Mouse (Mus musculus) kidney, postnatal 25 days (tissue): ENCODE data around the gene Gdf5.
"Not testable (repeated sequence)": the region's sequence is repeated elsewhere in the genome, so short reads cannot be mapped to it uniquely, and the experiment has no call there.

ENCODE experiments used
- DNase-seq, 2 experiments: peaks; one replicate each; pipeline ENCODE4 v3.0.0; 2021; ENCODE audit warnings: mixed read lengths in 2 of 2

The Gdf5 gene

DNA sequence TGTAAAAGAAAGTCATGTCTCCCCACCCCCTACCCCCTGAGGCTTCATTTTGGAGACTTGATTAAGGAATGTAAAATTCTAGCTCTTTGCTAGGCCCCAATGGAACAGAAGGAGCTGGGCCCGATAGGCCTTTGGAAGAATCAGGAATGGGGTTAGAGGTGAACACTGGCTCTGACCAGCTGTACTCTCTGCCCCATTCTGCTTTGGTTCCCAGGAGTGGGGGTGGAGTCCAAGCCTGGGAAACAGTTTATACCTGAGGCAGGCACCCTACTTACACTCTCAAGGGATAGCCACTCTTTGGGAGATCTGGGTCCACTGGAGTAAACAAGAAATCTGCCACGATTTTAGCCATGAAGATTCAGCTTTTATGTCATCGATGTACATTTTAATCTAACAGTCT, 4.5 kb downstream of the Gdf5 start, which contains the start of gene Gm15557:
Gene Gm15557 (plus strand): TSS at position 48 of the 400 bp plus-strand sequence.
- DNase-seq, result no peak

DNA sequence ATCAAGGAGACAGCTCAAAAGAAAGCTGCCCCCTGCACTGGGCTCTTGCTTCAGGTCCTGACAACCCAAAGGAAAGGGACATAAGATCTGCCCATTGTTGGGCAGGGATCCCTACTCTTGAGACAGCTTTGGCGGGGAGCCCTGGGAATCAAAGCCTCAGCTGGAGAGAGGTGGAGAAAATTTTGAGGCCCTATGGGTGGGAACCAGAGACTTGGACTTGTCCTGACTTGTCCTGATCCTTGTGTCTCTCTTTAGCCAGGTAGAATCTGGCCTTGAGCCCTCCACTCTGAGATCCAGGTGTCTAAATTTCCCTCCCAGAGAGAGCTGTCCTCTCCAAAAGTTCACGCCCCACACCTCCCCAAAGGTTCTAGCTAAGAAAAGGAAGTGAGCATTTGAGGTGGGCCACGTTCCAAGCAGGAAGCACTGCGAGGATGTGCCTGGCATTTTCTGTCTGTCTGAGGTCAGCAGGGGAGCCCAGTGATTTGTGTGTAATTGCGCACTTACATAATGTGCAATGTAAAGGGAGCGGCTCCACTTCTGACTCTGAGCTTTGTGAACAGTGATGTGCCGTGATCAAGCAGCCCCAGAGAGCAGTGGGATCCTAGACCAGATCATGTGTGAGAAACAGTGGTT, 5.2 kb downstream of the Gdf5 start:
- DNase-seq, result peak in 1 of 2 experiments; percentile 8

DNA sequence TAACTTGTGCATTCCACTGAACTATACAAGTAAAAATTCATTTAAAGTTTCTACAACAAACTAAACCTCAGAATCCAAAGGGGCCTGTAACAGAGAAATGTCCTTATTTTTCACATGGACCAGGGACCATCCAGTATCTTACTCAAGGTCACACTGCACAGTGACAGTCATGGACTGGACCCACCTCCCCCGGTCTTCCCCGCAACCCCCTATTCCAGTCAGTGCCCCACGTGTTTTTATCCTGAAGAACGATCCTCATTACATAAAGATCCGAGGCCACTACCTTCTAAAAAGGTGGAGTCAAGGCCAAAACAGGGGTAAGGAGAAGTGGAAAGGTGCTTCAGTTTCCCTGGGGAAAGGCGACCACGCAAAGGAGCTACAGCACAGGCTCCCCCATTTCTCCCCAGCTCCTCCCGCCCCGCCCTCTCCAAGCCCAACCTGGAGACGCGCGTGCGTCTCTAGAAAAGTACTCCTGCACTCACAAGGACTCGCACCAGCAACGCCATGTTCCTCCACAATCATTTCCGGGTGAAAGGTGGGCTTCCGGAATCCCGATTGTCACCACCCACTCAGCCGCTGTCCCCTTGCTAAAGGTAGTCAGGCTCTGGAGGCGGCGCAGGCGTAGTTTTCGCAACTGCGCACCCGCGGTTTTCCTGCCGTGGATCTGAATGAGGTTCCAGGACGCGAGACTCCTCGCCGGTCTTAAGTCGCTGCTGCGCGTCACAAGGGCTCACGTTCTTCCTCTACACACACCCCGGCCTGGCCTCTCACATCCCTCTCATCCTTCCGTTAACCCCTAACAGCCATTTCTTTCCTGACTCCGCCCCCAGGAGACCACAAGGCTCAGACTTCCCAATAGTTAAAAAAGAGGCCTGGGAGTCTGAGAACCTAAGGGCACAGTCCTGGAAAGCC, 15.4 kb downstream of the Gdf5 start, which contains the start of gene Uqcc1:
Gene Uqcc1 (minus strand): TSS at position 780 of the 912 bp plus-strand sequence.
- peak; percentile 97 for DNase-seq

DNA sequence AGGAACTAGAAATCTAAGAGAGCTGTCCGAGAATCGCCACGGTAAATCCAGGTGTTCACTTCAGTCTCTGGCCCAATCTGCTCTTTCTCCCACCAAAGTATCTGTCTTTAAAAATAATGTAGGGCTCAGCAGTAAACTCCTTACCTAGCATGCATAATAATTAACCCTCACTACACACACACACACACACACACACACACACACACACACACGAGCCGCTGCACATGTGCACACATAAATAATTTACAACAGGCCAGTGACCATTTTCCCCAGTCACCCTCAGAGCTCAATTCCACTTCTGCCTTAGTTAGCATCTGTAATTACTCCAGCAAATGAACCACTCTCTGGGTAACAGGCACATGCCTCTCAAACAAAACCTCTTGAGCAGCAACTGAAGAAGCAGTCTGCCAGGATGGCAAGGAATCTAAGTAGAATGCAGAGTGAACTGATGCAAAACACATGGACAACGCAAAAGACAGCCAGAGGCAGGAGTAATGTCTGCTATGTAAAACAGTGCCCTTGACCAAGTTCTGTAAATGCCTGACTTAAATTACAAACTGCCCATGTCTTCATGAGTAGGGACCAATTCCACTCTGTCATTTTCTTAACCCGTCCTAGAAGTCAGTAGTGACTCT, 16.3 kb downstream of the Gdf5 start:
- DNase-seq, result peak; percentile 46 to 70

DNA sequence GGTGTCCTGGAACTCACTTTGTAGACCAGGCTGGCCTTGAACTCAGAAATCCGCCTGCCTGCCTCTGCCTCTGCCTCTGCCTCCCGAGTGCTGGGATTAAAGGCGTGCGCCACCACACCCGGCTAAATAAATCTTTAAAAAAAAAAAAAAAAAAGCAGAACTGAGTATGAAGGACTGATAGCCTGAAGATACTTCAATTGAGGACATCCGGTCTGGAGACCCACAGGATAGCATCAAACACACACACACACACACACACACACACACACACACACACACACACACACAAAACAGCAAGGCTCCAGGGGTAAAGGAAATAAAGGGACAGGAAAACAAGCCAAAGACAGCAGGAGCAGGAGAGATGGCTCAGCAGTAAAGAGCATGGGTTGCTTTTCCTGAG, 20.0 kb downstream of the Gdf5 start:
- not testable (repeated sequence) for DNase-seq

DNA sequence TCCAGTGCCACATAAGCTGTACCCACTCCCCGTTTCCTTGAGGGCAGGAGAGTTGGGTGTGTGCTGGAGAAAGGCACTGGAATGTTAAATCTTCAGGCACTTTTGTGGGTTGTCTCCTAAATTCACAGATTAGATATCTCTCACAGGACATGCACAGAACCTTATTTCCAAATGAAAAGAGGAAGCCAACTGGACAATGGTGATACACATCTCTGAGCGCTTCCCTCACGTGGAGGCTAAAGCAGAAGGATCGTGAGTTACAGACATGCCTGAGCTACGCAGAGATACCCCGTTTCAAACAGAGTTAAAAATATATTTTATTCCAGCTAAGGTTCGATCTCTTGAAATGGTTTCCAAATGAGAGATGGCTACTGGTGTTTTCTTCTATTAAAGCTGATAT, 22.0 kb downstream of the Gdf5 start:
- DNase-seq, result no peak

DNA sequence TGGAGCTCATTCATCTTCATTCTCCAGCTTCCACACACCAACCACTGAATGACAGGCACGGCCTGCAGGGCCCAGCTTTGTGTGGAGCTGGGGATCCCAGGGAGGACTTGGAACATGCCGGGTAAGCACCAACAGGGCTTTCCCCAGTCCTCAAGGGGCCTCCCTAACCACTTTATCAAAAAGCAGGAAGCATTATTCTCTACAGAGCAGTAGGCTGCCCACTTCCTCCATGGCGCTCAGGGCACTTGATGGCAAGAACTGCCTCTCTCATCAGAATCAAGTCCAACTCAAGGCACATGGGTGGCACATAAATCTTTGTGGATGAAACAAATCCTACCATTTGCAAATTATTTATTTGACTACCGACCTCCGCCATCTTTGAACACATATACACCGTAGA, 30.5 kb downstream of the Gdf5 start:
- no peak for DNase-seq

DNA sequence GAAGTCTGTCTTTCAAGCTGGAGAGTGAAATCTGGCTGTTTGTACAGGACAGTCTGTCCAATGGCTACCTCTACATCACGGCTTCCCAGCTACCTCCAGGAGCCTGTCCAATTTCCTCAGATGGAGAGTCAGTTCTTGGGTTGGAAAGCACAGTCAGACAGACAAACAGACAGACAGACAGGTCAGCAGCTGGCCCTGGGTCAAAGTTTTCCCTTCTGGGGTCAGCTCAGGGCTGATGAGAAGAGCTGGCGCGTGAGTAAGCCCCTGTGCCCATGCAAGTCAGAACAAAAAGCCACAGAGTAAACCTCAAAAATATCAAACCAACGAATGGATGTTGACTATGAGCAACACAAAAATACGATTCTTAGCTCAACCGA, 41.5 kb downstream of the Gdf5 start:
- no peak for DNase-seq

DNA sequence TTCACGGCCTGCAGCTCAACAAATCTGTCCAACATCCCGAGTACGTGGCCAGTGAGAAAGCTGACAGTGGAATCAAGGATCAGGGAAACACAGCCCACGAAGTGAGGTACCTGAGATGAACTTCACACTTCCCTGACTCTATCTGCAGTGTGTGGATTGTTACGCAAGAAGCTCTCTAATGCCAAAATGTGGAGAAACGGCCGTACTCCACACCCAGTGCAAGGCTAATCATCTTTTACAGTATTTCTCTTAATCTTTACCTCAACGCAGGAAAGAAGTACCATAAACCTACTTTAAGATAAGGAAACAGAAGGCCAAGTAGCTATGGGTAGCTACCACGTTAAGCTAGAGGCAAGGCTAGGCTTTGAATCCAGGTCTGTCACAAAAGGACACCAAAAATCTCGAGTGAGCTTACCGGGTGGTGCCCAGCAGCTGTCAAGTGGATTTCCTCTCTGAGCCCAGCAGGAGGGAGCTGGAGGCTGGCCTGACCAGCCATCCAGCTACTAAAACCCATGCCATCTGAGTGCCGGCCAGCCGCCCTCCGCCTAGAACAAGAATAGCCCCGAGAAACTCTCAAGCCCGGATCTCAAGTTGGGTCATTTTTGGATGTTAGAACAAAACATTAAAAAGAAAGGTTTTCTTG, 42.1 kb downstream of the Gdf5 start:
- no peak for DNase-seq

DNA sequence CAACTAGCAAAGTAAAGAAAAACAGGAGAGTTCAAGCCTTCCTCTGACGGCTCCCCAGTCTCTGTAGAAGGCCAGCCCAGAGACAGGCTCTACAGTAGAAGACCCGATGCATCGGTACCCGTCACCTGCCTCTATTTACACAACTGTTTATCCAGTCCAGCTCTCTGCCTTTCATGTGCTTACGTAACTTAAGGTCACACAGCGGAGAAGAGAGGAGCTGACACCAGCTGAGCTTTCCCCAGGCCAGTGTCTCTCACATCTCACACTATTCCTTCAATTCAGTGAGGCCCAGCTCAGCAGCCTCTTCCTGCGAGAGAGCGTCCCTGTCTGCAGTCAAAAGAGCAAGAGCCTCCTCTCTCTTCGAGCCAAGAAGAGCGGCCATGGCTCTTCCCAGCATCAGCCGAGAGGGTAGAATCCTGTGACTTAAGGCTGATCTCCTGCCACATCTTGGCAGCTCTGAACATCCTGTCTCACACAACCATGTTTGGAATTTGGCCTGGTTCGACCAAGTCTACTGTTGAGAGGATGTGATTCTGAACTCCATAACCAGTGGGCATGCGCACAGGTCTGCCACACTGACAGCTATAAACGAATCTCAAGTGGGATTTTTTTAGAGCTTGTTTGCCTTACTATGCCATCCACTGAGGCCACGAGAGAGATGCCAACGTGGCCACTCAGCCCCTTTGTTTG, 50.0 kb downstream of the Gdf5 start:
- DNase-seq, result no peak

DNA sequence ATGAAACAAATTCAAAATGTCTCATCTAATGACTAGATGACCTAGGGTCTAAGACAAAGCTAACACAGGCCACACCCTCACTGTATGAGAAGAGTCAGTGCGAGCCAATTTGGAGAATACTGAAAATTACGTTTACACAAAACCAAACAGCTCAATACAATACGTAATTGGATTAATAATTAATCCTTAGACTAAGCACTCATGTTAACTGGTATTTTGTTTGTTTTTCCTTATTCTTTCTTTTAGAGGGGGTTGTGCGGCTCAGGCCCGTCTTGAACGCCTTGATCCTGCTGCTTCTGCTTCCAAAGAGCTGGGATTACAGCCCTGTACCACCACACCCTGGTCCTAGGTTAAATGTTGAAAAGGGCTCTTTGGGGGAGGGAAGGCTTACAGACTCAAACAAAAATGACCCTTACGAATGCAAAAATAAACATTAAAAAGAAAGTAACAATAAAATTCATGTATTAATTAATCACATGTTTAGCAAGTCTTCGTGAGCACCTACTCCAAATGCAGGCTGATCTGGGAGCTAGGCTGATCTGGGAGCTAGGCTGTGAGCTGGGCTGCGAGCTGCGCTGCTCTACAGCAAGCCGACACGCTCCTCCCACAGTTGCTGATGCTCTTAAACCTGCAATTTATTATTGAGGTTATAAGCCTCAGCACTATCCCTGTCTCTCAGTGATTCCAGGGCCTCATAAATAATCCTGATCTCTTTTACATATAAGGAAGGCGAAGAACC, 50.7 kb downstream of the Gdf5 start:
- DNase-seq, result no peak
